11 mouse cellular contexts compared by ENCODE assay signal in the genomic region with DNA sequence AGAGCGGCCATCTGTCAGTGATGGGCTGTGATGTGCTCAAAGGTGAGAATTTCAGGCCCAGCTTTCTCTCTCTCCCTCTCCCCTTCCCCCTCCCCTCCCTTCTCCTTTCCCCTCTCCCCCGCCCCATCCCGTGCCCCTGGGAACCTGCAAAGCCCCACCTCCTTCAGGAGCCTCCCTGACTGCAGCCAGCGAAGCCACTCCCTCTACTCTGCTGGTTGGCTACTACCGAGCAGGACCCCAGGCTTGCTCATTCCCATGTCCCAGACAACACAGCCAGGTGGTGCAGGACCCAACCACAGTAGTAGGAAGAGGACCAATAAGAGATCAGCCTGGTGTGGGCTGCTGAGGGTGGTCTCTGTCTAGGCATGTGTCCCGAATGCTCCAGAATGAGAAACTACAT. TPM values are rescaled to one million over a fixed set of nuclear protein-coding genes. Genes with fewer than 3 reads are reported as not detected.
DNase-seq lines count a peak whose midpoint lies in the region; ATAC-seq lines count a peak whose summit lies in the region.
"Had no signal": no experiment of that assay in that cellular context is flagged by ENCODE, and none has a peak within 500 bp of the region (broad histone marks: within the 10 kb centered on the region; RNA-seq: fewer than 3 reads in every experiment).

No protein-coding gene starts in this region.

- 15% methylated on average over 6 of the region's 6 CpGs for WGBS in kidney, embryonic 15.5 days
- WGBS in midbrain, embryonic 13.5 days: 15% methylated on average over 6 of the region's 6 CpGs

- no peaks in the 10 kb centered on the region for H3K36me3 ChIP-seq in kidney, embryonic 15.5 days
- H3K36me3 ChIP-seq in midbrain, embryonic 13.5 days: no peaks in the 10 kb centered on the region
- H3K36me3 ChIP-seq: hindbrain, embryonic 15.5 days; liver, embryonic 15.5 days had no signal

- H3K27me3 ChIP-seq in kidney, embryonic 15.5 days: peaks cover 9% of the 10 kb centered on the region; the same call in 1 of the 2 replicates
- peaks cover 2% of the 10 kb centered on the region; the same call in 1 of the 2 replicates for H3K27me3 ChIP-seq in midbrain, embryonic 13.5 days
- H3K27me3 ChIP-seq: CH12.LX; hindbrain, embryonic 15.5 days; liver, embryonic 15.5 days had no signal

- peak overlapping the region; percentile 51 for H3K4me2 ChIP-seq in kidney, embryonic 15.5 days
- H3K4me2 ChIP-seq in midbrain, embryonic 13.5 days (replicated peaks): no peak overlapping the region
- H3K4me2 ChIP-seq: hindbrain, embryonic 15.5 days had no signal

- no peak overlapping the region; the same call in 1 of the 2 replicates for H3K4me3 ChIP-seq in kidney, embryonic 15.5 days (replicated peaks)
- H3K4me3 ChIP-seq in midbrain, embryonic 13.5 days (replicated peaks): no peak overlapping the region
- H3K4me3 ChIP-seq: hindbrain, embryonic 15.5 days; liver, embryonic 15.5 days had no signal

- no peak overlapping the region for H3K9ac ChIP-seq in kidney, embryonic 15.5 days
- H3K9ac ChIP-seq in midbrain, embryonic 13.5 days (replicated peaks): no peak overlapping the region; the same call in 1 of the 2 replicates
- H3K9ac ChIP-seq: hindbrain, embryonic 15.5 days; liver, embryonic 15.5 days had no signal

- DNase-seq in kidney, postnatal 36 days: no peak
- peak; percentile 65 for DNase-seq in ZHBTc4 (ENCODE audit: low read depth, low spot score)
- peak; percentile 41 for DNase-seq in forelimb bud, embryonic 11.5 days (ENCODE audit: low read depth, low spot score)
- no peak for DNase-seq in gastrocnemius, postnatal 25 days
- no peak for DNase-seq in thymus, adult 18-20 months
- DNase-seq in frontal cortex, postnatal 36 days (ENCODE audit: low spot score in 2 of 2): no peak

- peaks cover 22% of the 10 kb centered on the region for H3K4me1 ChIP-seq in kidney, embryonic 15.5 days
- H3K4me1 ChIP-seq in midbrain, embryonic 13.5 days (replicated peaks): peaks cover 18% of the 10 kb centered on the region
- H3K4me1 ChIP-seq: liver, embryonic 15.5 days had no signal

- no peaks in the 10 kb centered on the region for H3K9me3 ChIP-seq in kidney, embryonic 15.5 days (replicated peaks)
- H3K9me3 ChIP-seq in midbrain, embryonic 13.5 days: no peaks in the 10 kb centered on the region
- H3K9me3 ChIP-seq: hindbrain, embryonic 15.5 days; liver, embryonic 15.5 days had no signal

- peak; percentile 54 for ATAC-seq in kidney, embryonic 15.5 days (replicated peaks; ENCODE audit: low FRiP score)
- peak; percentile 55 for ATAC-seq in midbrain, embryonic 13.5 days

- H3K27ac ChIP-seq in kidney, embryonic 15.5 days: no peak overlapping the region
- no peak overlapping the region for H3K27ac ChIP-seq in midbrain, embryonic 13.5 days
- H3K27ac ChIP-seq: hindbrain, embryonic 15.5 days; liver, embryonic 15.5 days had no signal

RNA-seq across cellular contexts. Expression of a gene that starts 5.3 kb away (rescaled TPM):
- 0.39 and 0.40 TPM in 2 replicates for polyA plus RNA-seq in kidney, embryonic 15.5 days (2015; fragmentation: Nextera tagmentation; extraction: Ambion mirVana)
- polyA plus RNA-seq in midbrain, embryonic 13.5 days (2015; fragmentation: Nextera tagmentation; extraction: Ambion mirVana): 0.16 and 0.17 TPM in 2 replicates
- total RNA-seq in gastrocnemius, postnatal 25 days (2021): not detected

RNA-seq across cellular contexts. Expression of a gene that starts 49.7 kb away (rescaled TPM):
- 0.62 and 0.86 TPM in 2 replicates for polyA plus RNA-seq in kidney, embryonic 15.5 days (2015; fragmentation: Nextera tagmentation; extraction: Ambion mirVana)
- 2.5 and 3.3 TPM in 2 replicates for polyA plus RNA-seq in midbrain, embryonic 13.5 days (2015; fragmentation: Nextera tagmentation; extraction: Ambion mirVana)
- 1 to 10 TPM in 1 of 2 experiments, under 1 TPM in 1; 0.87 to 2.3 TPM for total RNA-seq in gastrocnemius, postnatal 25 days (2021)

Comparison
In these comparisons a context has a peak if more than half of its experiments do, and no peak if none do; other contexts are left out.
1. DNase-seq: peak in ZHBTc4 (single experiment) and forelimb bud, embryonic 11.5 days (single experiment); none in kidney, postnatal 36 days (0 of 2), gastrocnemius, postnatal 25 days (single experiment), thymus, adult 18-20 months (0 of 2) and frontal cortex, postnatal 36 days (0 of 2).